Mouse (Mus musculus) cerebellum, adult 11-12 months (tissue): Measurements from ENCODE around the gene Olfr543.
"Not testable (repeated sequence)": the region's sequence is repeated elsewhere in the genome, so short reads cannot be mapped to it uniquely, and the experiment has no call there.

Source experiments
- DNase-seq: peaks from one replicate; pipeline ENCODE4 v3.0.0; 2022

The Olfr543 gene

DNA sequence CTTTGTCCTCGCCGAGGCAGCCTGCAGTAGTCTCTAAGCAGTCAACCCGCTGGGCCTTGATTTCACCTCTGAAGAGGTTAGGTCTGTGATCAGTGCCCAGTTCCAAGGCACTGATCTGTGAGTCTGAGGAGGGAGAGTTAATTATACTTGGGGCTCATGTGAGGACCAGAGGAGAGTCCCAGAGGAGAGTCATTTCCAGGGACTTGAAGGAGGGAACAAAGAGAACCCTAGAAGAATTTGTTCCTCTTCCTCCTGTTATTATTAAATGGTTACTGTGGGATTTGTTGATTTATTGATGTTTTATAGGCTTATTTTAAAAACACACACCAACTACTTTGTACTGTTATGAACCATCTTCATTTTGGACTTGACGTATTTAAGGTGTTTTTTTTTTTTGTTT lies at the start of gene Olfr543:
TSS of gene Olfr543 (minus strand) at position 101 of the 400 bp plus-strand sequence.
- no peak for DNase-seq

- no peak for DNase-seq
Observed at GRCm38 (mm10) chr7:102529052-102529451, 47.6 kb upstream of the Olfr543 start.

- no peak for DNase-seq
Observed at GRCm38 (mm10) chr7:102517051-102517335, 35.5 kb upstream of the Olfr543 start.

DNA sequence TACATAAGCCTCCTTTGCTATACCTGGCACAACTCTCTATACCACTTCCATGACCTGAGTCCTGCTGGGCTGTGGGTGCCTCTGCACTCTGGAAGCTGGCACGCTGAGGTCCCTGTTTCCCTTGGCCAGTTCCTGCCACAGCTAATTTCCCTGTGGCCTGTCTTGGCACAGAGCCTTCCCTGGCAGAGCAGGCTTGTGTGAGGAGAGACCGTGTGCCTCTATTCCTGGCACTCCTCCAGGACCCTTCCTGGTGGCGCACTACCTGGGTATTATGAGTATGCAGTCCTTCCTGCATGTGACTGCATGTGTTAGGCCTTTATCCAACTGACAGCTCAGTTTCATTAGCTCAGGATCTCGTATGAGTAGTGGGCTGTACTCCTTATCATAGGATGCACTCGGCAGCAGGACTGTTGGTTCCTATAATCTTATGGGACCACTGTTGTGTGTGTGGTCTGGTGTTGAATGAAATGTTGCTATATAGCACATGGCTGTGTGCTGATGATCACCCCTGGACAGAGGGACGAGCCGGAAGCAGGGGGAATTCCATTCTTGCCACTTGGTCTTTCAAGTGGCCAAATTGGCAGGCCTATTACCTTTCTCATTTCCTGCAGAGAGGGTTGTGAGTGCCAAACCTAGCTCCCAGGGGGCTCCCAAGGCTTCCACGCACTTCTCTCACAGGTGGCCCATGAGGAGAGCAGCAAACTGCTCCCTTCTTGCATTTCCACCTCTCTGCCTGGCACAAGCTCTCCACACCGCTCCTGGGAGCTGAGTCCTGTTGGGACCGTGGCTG lies 35.0 kb upstream of the Olfr543 start:
- peak; percentile 41 for DNase-seq

DNA sequence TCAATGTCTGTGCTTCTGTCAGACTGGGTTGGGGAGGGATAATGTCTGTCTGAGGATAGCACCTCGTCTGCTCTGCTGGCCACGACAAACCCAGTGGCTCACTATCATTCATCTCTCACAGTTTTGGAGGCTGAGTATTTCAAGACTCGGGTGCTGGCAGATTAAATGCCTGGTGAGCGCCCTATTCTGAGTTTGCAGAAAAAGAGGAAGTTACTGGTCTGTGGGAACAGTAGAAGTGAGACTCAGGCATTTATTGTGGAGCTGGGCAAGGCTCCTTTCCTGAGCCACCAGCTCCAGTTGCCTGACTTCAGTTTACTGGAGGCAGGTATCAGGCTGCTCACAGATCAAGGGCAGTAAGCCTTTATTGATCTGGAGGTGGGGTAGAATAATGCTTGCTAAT lies 32.7 kb upstream of the Olfr543 start:
- DNase-seq = no peak

DNA sequence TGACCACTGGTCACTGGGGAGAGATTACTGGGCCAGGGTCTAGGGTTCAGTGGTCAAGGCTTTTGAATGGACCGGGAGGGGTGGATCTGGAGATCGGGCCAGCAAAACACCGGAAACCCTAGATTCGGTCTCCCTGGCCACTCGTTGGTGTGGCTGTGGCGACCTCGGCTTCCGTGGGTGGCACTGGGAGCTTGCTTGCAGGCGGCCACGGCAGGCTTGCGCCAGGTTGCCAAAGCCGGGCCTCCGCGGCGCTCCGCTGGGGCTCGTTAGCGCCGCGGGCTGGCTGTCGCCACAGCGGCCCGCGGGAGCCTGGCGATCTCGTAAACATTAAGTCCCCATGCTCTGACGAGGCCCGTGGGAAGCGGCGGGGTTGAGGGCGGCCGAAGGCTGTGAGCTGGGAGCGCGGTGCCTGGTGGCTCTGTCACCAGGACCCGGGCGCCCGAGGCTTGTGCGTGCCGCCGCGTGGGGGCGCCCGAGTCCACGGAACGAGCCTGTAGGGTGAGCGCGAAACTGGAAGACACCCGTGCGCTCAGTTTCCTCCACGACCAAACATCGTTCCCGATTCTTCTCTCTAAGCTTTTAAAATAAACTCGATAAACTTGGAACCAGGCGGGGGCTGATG lies 31.4 kb upstream of the Olfr543 start:
- DNase-seq = peak; percentile 75

DNA sequence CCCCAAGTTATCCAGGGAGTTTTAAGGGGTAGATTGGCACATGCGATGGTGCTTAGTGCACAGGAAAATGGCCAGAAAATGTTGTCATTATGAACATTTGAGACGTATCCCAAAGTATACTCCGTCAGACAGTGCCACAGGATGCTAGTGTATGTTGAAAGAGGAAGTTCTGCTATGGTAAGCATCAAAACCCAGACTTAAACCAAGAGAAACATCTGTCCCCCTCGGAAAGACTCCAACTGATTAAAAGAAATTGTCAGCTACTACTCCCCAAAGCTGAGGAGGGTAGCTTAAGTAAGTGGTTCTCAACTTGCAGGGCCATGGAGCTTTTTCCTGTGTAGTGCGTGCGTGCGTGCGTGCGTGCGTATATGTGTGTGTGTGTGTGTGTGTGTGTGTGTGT lies 30.4 kb upstream of the Olfr543 start:
- no peak for DNase-seq

- DNase-seq = no peak
Observed at GRCm38 (mm10) chr7:102509726-102510125, 28.2 kb upstream of the Olfr543 start.

DNA sequence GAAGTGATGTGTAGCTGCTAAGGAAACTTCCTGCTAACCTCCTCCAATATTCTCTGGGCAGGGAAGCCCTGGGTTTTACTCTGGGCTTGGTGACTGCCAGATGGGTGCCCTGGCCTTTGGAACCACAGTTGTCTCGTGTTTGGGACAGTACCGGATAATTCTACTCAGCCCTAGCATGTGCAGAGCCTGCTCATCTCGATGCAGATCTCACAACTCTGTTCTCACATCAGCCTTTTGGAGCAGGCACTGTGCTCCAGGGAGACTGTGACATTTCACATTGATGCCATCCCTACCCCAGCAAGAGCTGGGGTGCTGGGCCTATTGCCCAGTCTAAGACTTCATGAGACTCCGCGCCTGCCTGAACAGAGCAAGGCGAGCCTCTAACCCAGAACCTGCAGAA lies 27.2 kb upstream of the Olfr543 start:
- no peak for DNase-seq

GRCm38 (mm10) chr7:102508066-102508465 lies 26.6 kb upstream of the Olfr543 start:
- no peak for DNase-seq

- peak; percentile 58 for DNase-seq
Observed at GRCm38 (mm10) chr7:102506848-102507247, 25.4 kb upstream of the Olfr543 start.

GRCm38 (mm10) chr7:102501986-102502385 lies 20.5 kb upstream of the Olfr543 start:
- DNase-seq = peak; percentile 57

DNA sequence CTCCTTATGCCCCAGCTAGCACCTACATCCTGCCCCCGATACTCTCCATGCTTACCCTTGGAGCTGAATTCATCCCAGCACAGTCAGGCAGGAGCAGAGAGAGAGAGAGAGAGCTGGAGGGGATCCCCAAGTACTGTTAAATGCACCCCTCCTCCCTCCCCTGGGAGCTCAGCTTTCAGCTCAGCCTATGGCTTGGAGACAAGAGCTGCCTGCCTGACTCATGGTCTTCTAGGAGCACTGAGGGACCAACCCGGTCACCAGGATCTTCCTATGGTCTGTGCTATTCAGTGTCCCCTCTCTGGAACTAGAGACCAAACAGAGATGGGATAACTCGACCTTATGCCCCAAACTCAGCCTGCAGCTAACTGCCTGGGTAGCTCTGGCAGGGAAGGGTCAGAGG lies 18.0 kb upstream of the Olfr543 start, which contains the start of gene Olfr545:
TSS of gene Olfr545 (minus strand) at position 101 of the 400 bp plus-strand sequence.
- DNase-seq = no peak

DNA sequence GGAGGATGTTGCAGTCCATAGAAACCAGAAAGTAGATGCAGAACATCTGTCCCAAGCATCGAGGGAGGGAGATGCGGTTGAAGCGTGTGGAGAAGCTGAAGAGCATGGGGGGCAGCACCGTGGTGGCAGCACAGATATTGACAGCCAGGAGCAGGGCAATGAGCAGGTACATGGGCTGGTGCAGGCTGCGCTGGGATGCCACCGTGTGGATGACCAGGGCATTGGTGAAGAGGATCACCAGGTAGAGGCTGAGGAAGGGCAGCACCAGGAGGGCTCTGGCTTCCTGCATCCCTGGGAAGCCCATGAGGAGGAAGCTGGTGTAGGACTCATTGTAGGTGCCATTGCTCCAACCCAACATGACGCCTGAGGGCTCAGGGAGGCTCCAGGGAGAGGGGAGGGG lies 12.9 kb upstream of the Olfr543 start:
- DNase-seq = not testable (repeated sequence)

- DNase-seq = no peak
Observed at GRCm38 (mm10) chr7:102488161-102488560, 6.7 kb upstream of the Olfr543 start, which contains the start of gene Olfr544. Gene Olfr544, minus strand, starts transcription at chr7:102488313.

GRCm38 (mm10) chr7:102486105-102486504 lies 4.6 kb upstream of the Olfr543 start:
- no peak for DNase-seq

DNA sequence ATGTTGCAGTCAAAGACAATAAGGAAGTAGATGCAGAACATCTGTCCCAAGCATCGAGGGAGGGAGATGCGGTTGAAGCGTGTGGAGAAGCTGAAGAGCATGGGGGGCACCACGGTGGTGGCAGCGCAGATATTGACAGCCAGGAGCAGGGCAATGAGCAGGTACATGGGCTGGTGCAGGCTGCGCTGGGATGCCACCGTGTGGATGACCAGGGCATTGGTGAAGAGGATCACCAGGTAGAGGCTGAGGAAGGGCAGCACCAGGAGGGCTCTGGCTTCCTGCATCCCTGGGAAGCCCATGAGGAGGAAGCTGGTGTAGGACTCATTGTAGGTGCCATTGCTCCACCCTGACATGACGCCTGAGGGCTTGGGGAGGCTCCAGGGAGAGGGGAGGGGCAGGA lies 3.3 kb upstream of the Olfr543 start:
- DNase-seq = not testable (repeated sequence)

GRCm38 (mm10) chr7:102483665-102484064 lies 2.2 kb upstream of the Olfr543 start:
- DNase-seq = no peak

DNA sequence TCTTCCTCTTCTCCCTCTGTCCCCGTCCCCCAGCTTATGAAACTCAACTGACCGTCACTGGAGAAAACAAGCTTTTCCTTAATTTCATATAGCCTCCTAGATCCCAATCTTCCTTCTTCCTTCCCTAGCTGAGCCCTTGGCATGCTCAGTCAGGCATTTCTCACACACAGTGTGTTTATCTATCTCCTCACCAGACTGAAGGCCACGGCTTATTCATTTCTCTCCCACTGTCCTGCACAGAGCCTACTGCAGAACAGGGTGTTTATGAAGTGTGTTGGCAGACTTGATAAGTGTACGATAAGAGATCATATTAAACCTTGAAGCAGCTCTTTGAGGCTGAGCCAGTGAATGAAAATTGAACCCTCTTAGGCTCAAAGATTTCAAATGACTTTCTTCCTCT lies 658 bp downstream of the Olfr543 start:
- DNase-seq = no peak

DNA sequence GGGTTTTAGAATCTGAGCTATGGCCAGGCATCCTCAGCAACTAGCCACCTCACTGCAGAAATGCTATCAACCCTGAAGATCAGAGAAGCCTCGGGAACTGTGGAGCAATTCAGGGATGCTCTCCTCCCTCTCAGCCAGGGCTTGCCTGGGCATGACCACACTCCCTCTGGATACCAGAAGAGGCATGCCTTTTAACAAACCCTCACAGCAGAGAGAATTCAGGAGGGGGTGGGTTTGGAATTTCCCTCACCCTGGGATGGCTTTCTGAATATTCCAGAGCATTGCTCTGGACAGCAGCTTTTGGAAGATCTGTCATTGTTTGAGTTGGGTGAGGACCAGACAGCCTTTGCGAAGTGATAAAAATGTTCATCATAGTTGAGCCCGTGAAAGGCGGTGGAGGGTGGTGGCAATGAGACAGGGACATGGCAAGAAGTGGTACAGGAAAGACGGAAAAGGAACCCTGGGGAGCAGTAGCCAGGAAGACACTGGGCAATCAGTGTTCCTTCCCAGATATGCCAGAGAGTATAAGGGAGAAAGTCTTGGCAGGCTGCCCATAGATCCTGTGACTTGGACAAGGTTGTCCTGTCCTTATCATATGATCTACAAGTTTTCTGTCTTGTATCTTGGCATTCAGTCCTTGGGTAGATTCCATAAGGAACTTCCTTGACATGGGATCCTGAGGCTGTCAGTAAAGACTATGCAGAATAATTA lies 2.0 kb downstream of the Olfr543 start:
- DNase-seq = no peak

DNA sequence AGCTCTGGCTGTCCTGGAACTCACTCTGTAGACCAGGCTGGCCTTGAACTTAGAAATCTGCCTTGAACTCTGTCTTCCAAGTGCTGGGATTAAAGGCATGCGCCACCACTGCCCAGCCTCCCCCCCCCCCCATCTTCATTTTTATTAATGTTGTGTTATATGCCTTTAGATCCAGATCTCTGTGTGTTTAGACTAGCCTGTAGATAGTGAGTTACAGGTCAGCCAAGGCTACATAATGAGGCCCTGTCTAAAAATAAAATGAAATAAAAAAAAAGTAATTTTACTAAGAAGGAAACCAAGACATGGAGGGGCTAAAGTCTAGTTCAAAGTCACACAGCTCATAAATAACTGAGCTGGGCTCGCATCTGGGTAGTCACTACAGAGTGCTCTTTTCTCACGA lies 2.6 kb downstream of the Olfr543 start:
- DNase-seq = no peak

DNA sequence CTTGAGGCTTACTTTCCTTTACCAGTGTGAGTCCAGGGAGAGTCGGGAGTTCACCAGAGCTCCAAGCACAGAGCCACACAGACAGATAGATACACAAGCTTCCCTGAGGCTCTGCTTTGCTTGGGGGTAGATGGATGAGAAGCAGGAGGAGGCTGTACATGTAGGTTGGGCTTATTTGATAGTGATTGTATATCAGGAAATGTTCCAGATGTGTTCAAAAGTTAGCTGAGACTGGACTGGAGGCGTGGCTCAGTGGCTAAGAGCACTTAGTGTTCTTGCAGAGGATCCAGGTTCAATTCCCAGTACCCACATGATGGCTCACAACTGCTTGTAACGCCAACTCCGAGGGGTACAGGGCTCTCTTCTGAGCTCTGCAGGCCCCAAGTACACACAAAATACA lies 3.1 kb downstream of the Olfr543 start:
- DNase-seq = no peak

DNA sequence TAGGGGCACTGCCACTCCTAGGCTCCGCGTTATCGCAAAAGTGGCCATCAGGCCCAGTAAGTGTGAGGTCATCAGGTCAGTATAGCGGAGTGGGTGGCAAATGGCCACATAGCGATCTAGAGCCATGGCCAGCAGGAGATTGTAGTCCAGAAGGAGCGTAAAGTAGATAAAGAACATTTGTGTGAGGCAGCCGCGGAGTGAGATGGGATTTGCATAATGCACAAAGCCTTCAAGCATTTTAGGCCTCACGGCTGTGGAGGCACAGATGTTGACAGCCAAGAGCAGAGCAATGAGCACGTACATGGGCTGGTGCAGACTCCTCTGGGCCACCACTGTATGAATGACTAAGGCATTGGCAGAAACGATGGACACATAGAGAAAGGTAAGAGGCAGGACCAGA lies 4.1 kb downstream of the Olfr543 start:
- DNase-seq = no peak

- DNase-seq = no peak
Observed at GRCm38 (mm10) chr7:102476601-102477000, 4.9 kb downstream of the Olfr543 start.
